Mouse (Mus musculus): ENCODE measurements around the gene Slc13a3.

Gene Slc13a3

DNA sequence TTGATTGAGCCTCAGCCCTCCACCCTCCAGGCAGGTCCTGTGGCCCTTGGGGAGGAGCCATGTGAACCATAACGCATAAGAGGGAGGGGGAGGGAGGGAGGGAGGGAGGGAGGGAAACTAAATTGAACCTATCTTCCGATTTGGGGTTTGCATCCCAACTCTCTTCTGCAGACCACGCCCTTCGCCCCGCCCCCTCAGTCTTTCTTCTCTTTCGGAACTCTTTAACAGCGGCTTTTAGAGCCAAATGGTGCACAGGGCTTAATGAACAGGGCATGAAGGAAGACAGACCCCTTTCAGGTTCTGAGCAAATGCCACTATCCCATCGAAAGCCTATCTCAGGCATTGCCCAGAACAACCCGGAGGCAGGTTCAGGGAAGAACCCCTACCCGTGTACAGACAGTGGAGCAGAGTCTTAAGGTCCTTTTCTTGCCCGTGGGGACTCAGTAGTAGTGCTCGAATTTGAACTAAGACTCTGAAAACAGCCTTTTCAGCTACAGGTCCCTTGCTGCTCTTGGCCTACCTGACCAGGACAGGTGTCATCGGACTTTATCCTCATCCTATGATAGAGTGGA, 105.1 kb downstream of the Slc13a3 start:
- in situ Hi-C loops (cut with MboI, MseI): loop anchor here in 1 of 2 experiments (10.0 kb wide), 1 partner anchor 117 kb away; no protein-coding TSS in a partner anchor

DNA sequence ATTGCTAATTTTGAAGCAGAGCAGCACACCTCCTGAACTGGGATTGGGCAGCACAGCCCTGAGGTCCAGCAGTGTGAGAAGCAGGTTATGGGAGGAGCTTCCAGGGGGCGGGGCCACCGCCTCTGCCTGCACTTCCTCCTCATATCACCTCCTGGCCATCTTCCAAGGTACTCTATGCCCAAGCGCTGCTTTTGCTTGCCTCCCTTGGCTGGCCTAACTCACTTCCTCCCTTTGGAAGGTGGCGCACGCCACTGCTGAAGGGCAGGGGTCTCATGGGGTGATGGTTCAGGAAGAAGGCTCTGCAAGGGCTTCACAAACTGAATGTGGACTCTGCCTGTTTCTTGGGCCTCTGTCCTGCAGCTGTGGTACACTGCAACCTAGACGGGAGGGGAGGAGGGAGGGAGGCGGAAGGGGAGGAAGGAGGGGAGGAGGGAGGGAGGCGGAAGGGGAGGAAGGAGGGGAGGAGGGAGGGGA, 105.9 kb downstream of the Slc13a3 start:
- in situ Hi-C loops (cut with MboI, MseI): loop anchor here in 1 of 2 experiments (10.0 kb wide), 1 partner anchor 118 kb away; no protein-coding TSS in a partner anchor

DNA sequence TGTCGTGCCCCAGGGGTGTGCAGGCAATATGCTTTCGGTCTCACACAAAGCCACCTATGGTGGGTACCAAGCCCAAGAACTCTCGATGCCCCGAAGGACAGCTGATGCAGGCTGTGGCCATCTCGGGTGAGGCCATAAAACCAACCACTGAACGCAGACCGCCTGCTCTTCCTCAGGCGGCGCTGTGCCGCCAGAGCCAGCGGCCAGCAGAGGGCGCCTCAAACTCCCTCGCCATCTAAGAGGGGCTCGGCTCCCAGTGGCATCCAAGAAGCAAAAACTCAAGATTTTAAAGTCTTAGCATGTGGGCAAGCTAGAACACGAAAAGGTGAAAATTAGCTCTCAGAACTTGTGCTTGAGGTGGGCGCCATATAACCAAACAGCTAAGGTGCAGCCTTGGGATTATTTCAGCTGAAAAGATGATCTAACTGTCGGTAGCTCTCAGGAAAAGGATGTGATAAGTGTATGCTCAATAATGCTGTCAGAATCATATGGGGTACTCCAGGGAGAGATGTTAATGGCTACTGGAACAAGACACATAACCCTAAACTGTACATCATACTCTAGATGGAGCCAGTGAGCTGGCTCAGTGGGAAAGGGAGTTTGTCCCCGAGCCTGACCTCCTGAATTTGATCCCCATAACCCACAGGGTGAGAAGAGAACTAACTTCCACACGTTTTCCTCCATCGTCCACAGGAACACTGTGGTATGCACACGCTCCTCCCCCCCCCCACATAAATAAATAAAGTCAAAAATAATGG, 108.5 kb downstream of the Slc13a3 start:
- in situ Hi-C loops (cut with MboI, MseI): loop anchor here (5.0 to 10.0 kb wide), 5 partner anchors 118 to 412 kb away; no protein-coding TSS in a partner anchor

DNA sequence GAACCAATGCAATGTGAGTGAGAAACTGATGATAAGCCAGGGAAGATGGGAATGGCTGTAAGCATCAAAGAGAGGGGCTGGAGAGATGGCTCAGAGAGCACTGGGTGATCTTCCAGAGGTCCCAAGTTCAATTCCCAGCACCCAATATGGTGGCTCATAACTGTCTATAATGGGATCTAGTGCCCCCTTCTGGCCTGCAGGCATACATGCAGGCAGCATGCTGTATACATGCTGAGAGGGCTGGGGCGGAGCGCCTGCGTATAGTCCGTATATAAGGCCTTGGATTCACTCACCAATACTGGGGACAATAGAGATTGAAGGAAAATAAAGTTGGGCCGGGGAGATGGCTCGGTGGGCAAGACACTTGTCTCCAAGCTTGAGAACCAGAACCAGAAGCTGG, 109.7 kb downstream of the Slc13a3 start:
- in situ Hi-C loops (cut with MboI, MseI): loop anchor here (5.0 to 10.0 kb wide), 5 partner anchors 119 to 411 kb away; no protein-coding TSS in a partner anchor

DNA sequence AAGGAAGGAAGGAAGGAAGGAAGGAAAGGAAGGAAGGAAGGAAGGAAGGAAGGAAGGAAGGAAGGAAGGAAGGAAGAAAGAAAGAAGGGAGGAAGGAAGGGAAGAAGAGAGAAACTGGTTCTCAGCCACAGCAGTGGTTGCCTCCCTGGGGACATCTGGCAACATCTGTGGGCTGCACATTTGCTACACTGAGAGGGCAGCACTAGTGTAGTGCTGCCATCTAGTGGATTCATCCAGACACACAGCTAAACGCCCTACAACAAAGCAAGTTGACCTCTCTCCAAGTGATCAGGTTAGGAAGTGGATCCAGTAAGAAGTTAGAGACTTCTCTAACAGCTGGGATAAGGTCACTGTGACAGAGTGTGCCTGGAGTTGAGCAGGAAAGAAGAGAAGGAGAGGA, 112.2 kb downstream of the Slc13a3 start:
- in situ Hi-C loops (cut with MboI, MseI): loop anchor here (5.0 to 10.0 kb wide), 5 partner anchors 121 to 409 kb away; no protein-coding TSS in a partner anchor
